ENCODE assay signal across 8 mouse cellular contexts in the genomic region with DNA sequence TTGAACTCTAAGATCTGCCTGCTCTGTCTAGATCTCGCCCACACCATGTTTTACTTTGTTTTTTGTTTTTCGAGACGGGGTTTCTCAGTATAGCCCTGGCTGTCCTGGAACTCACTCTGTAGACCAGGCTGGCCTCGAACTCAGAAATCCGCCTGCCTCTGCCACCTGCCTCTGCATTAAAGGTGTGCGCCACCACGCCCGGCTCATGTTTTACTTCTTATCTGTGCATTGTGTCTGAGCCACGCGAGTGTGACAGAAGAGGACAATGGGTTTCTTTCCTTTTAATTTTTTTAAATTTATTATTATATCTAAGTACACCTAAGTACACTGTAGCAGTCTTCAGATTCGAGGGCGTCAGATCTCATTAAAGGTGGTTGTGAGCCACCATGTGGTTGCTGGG. TPM values are rescaled to one million over a fixed set of nuclear protein-coding genes. Genes with fewer than 3 reads are reported as not detected.
DNase-seq lines count a peak whose midpoint lies in the region; ATAC-seq and TF ChIP-seq lines count a peak whose summit lies in the region.

No protein-coding gene starts in this region.

- peak overlapping the region; percentile 89 for H3K27ac ChIP-seq in embryonic facial prominence, embryonic 15.5 days (replicated peaks)
- 0 out of 2 replicates have a peak overlapping the region, but pooled peaks have one; percentile 8 for H3K27ac ChIP-seq in intestine, postnatal 0 days (ENCODE audit: low read depth, low read length)
- H3K27ac ChIP-seq in neural tube, embryonic 15.5 days (replicated peaks) = peak overlapping the region; percentile 93

- H3K9me3 ChIP-seq in embryonic facial prominence, embryonic 15.5 days (replicated peaks) = no peaks in the 10 kb centered on the region
- no peaks in the 10 kb centered on the region for H3K9me3 ChIP-seq in intestine, postnatal 0 days (ENCODE audit: control insufficient read depth)
- H3K9me3 ChIP-seq in neural tube, embryonic 15.5 days (replicated peaks) = no peaks in the 10 kb centered on the region

- 30% methylated on average over 12 of the region's 12 CpGs for WGBS in lung, adult 2 months
- WGBS in embryonic facial prominence, embryonic 15.5 days = 45% methylated on average over 12 of the region's 12 CpGs
- 29% methylated on average over 12 of the region's 12 CpGs for WGBS in intestine, postnatal 0 days
- WGBS in neural tube, embryonic 15.5 days = 44% methylated on average over 12 of the region's 12 CpGs

- TF ChIP-seq POLR2A in lung, adult 2 months (IDR thresholded peaks at IDR 0.05; ENCODE audit: borderline replicate concordance, extremely low read depth, low read depth, low read length) = no peak

- H3K27me3 ChIP-seq in embryonic facial prominence, embryonic 15.5 days = no peaks in the 10 kb centered on the region
- H3K27me3 ChIP-seq in intestine, postnatal 0 days (replicated peaks; ENCODE audit: control insufficient read depth, insufficient read depth, low read length) = no peaks in the 10 kb centered on the region
- H3K27me3 ChIP-seq in neural tube, embryonic 15.5 days (replicated peaks) = no peaks in the 10 kb centered on the region

- ATAC-seq in embryonic facial prominence, embryonic 15.5 days (ENCODE audit: insufficient number of reproducible peaks, low FRiP score, low TSS enrichment, low read depth) = peak; percentile 6; the same call in 1 of the 2 replicates
- 0 out of 2 replicates have a peak, but pooled peaks have one; percentile 4 for ATAC-seq in intestine, postnatal 0 days
- peak; percentile 40; the same call in 1 of the 2 replicates for ATAC-seq in neural tube, embryonic 15.5 days (ENCODE audit: low FRiP score)

- DNase-seq in lung, adult 2 months = no peak
- DNase-seq in lung, postnatal 10 days = no peak
- DNase-seq in thymus, postnatal 14 days = no peak
- DNase-seq in gastrocnemius, postnatal 14 days = no peak
- no peak for DNase-seq in cerebellum, postnatal 14 days

- no peak for TF ChIP-seq CTCF in lung, adult 2 months (IDR thresholded peaks at IDR 0.05; ENCODE audit: insufficient read depth, low read length)
- no peak for TF ChIP-seq CTCF in intestine, postnatal 0 days (IDR thresholded peaks at IDR 0.05; ENCODE audit: low read depth)

- intact Hi-C loops in gastrocnemius, postnatal 14 days (cut with DNase I; ENCODE audit: low total_unique reads) = no loop called here

- H3K36me3 ChIP-seq in embryonic facial prominence, embryonic 15.5 days = 0 out of 2 replicates have a peak, but pooled peaks cover 3% of the 10 kb centered on the region
- H3K36me3 ChIP-seq in intestine, postnatal 0 days (ENCODE audit: control insufficient read depth, insufficient read depth) = 0 out of 2 replicates have a peak, but pooled peaks cover 8% of the 10 kb centered on the region
- H3K36me3 ChIP-seq in neural tube, embryonic 15.5 days = no peaks in the 10 kb centered on the region

- peak overlapping the region; percentile 69 for H3K4me3 ChIP-seq in lung, adult 2 months (replicated peaks; ENCODE audit: extremely low read depth, low read depth, low read length)
- peak overlapping the region; percentile 80 for H3K4me3 ChIP-seq in embryonic facial prominence, embryonic 15.5 days (replicated peaks)
- H3K4me3 ChIP-seq in intestine, postnatal 0 days (ENCODE audit: low read depth, low read length) = peak overlapping the region; percentile 78
- peak overlapping the region; percentile 84 for H3K4me3 ChIP-seq in neural tube, embryonic 15.5 days (replicated peaks)

- H3K9ac ChIP-seq in embryonic facial prominence, embryonic 15.5 days = peak overlapping the region; percentile 69
- peak overlapping the region; percentile 31; the same call in 1 of the 2 replicates for H3K9ac ChIP-seq in intestine, postnatal 0 days (ENCODE audit: low read depth, low read length)
- peak overlapping the region; percentile 80 for H3K9ac ChIP-seq in neural tube, embryonic 15.5 days (replicated peaks)

- peak overlapping the region; percentile 82 for H3K4me2 ChIP-seq in embryonic facial prominence, embryonic 15.5 days (replicated peaks)
- H3K4me2 ChIP-seq in intestine, postnatal 0 days (replicated peaks; ENCODE audit: low read depth) = peak overlapping the region; percentile 83
- H3K4me2 ChIP-seq in neural tube, embryonic 15.5 days = peak overlapping the region; percentile 74

- peaks cover 17% of the 10 kb centered on the region for H3K4me1 ChIP-seq in lung, adult 2 months (ENCODE audit: control insufficient read depth, insufficient read depth, low read length)
- H3K4me1 ChIP-seq in embryonic facial prominence, embryonic 15.5 days = peaks cover 24% of the 10 kb centered on the region
- peaks cover 4% of the 10 kb centered on the region for H3K4me1 ChIP-seq in intestine, postnatal 0 days (replicated peaks; ENCODE audit: control insufficient read depth, insufficient read depth, low read length)
- peaks cover 46% of the 10 kb centered on the region for H3K4me1 ChIP-seq in neural tube, embryonic 15.5 days

RNA-seq across cellular contexts. Expression of a gene that starts 0.5 kb away (rescaled TPM):
- polyA plus RNA-seq in lung, adult 2 months (2012; rRNA removed) = 65.8 and 71.9 TPM in 2 replicates
- polyA plus RNA-seq in embryonic facial prominence, embryonic 15.5 days (2015; fragmentation: Nextera tagmentation; extraction: Ambion mirVana) = 37.1 and 40.9 TPM in 2 replicates
- polyA plus RNA-seq in intestine, postnatal 0 days (2015; fragmentation: Nextera tagmentation; extraction: Ambion mirVana) = 10.6 and 12.0 TPM in 2 replicates
- 22.4 and 27.2 TPM in 2 replicates for polyA plus RNA-seq in neural tube, embryonic 15.5 days (2015; fragmentation: Nextera tagmentation; extraction: Ambion mirVana)
- total RNA-seq in gastrocnemius, postnatal 14 days (2021) = 10 to 100 TPM; 20.8 to 22.0 TPM

RNA-seq across cellular contexts. Expression of a gene that starts 35.5 kb away (rescaled TPM):
- polyA plus RNA-seq in lung, adult 2 months (2012; rRNA removed) = 42.4 and 48.7 TPM in 2 replicates
- polyA plus RNA-seq in embryonic facial prominence, embryonic 15.5 days (2015; fragmentation: Nextera tagmentation; extraction: Ambion mirVana) = 102 and 108 TPM in 2 replicates
- 83.5 and 90.5 TPM in 2 replicates for polyA plus RNA-seq in intestine, postnatal 0 days (2015; fragmentation: Nextera tagmentation; extraction: Ambion mirVana)
- 80.3 and 82.3 TPM in 2 replicates for polyA plus RNA-seq in neural tube, embryonic 15.5 days (2015; fragmentation: Nextera tagmentation; extraction: Ambion mirVana)
- total RNA-seq in gastrocnemius, postnatal 14 days (2021) = 10 to 100 TPM; 23.4 to 26.4 TPM

RNA-seq across cellular contexts. Expression of a gene that starts 37.4 kb away (rescaled TPM):
- 28.2 and 29.4 TPM in 2 replicates for polyA plus RNA-seq in lung, adult 2 months (2012; rRNA removed)
- 15.0 and 15.4 TPM in 2 replicates for polyA plus RNA-seq in embryonic facial prominence, embryonic 15.5 days (2015; fragmentation: Nextera tagmentation; extraction: Ambion mirVana)
- polyA plus RNA-seq in intestine, postnatal 0 days (2015; fragmentation: Nextera tagmentation; extraction: Ambion mirVana) = 7.0 and 8.0 TPM in 2 replicates
- 16.2 and 16.9 TPM in 2 replicates for polyA plus RNA-seq in neural tube, embryonic 15.5 days (2015; fragmentation: Nextera tagmentation; extraction: Ambion mirVana)
- total RNA-seq in gastrocnemius, postnatal 14 days (2021) = 100 to 1,000 TPM; 101 to 117 TPM

RNA-seq across cellular contexts. Expression of a gene that starts 57.0 kb away (rescaled TPM):
- polyA plus RNA-seq in lung, adult 2 months (2012; rRNA removed) = 3.5 and 3.6 TPM in 2 replicates
- polyA plus RNA-seq in embryonic facial prominence, embryonic 15.5 days (2015; fragmentation: Nextera tagmentation; extraction: Ambion mirVana) = 13.9 and 14.5 TPM in 2 replicates
- polyA plus RNA-seq in intestine, postnatal 0 days (2015; fragmentation: Nextera tagmentation; extraction: Ambion mirVana) = 4.6 and 5.1 TPM in 2 replicates
- polyA plus RNA-seq in neural tube, embryonic 15.5 days (2015; fragmentation: Nextera tagmentation; extraction: Ambion mirVana) = 10.5 and 10.6 TPM in 2 replicates
- total RNA-seq in gastrocnemius, postnatal 14 days (2021) = 1 to 10 TPM; 3.5 TPM

RNA-seq across cellular contexts. Expression of a gene that starts 57.3 kb away (rescaled TPM):
- polyA plus RNA-seq in lung, adult 2 months (2012; rRNA removed) = 17.1 and 18.1 TPM in 2 replicates
- polyA plus RNA-seq in embryonic facial prominence, embryonic 15.5 days (2015; fragmentation: Nextera tagmentation; extraction: Ambion mirVana) = 6.7 and 7.4 TPM in 2 replicates
- 15.8 and 16.0 TPM in 2 replicates for polyA plus RNA-seq in intestine, postnatal 0 days (2015; fragmentation: Nextera tagmentation; extraction: Ambion mirVana)
- 1.2 and 2.9 TPM in 2 replicates for polyA plus RNA-seq in neural tube, embryonic 15.5 days (2015; fragmentation: Nextera tagmentation; extraction: Ambion mirVana)
- total RNA-seq in gastrocnemius, postnatal 14 days (2021) = 1 to 10 TPM; 5.3 to 7.1 TPM

Comparison
In these comparisons a context has a peak if more than half of its experiments do, and no peak if none do; other contexts are left out.
1. H3K27ac ChIP-seq: peak in every context shown above with its lines; median percentile 93 in neural tube, embryonic 15.5 days; 89 in embryonic facial prominence, embryonic 15.5 days; 8 in intestine, postnatal 0 days.